Mouse (Mus musculus) hindbrain, postnatal 0 days (tissue): ENCODE measurements around the gene Mcemp1. TPM values are rescaled to one million over a fixed set of nuclear protein-coding genes. Genes with fewer than 3 reads are reported as not detected.

ENCODE experiments used
- ATAC-seq: fragments of 200-750 bp; cut with Nextera tagmentation; 2 replicates; pipeline ENCODE4 v1.8.0; 2017; ENCODE audit warnings: mild to moderate bottlenecking, moderate TSS enrichment, moderate library complexity
- DNase-seq: peaks from one replicate; pipeline ENCODE4 v3.0.0-alpha.2; 2015; ENCODE audit warnings: low spot score
- H3K27ac ChIP-seq: fragments of 300-500 bp; sonication (generic); 2 replicates; pipeline ENCODE4 v1.5.1; 2014; ENCODE audit warnings: mild to moderate bottlenecking
- H3K27me3 ChIP-seq: fragments of 300-500 bp; sonication (generic); 2 replicates; pipeline ENCODE4 v1.6.1; 2014; ENCODE audit warnings: low read length, mixed read lengths; ENCODE audit not compliant: insufficient read depth
- H3K36me3 ChIP-seq: fragments of 300-500 bp; sonication (generic); 2 replicates; pipeline ENCODE4 v1.6.1; 2014; ENCODE audit warnings: low read length, mixed read lengths; ENCODE audit not compliant: insufficient read depth
- H3K4me1 ChIP-seq: fragments of 300-500 bp; sonication (generic); 2 replicates; pipeline ENCODE4 v1.6.1; 2014; ENCODE audit warnings: antibody characterized with exemption, low read length, mixed read lengths; ENCODE audit not compliant: insufficient read depth
- H3K4me2 ChIP-seq: fragments of 300-500 bp; sonication (generic); 2 replicates; pipeline ENCODE4 v1.6.1; 2014; ENCODE audit warnings: low read depth, mild to moderate bottlenecking, low read length, moderate library complexity, mixed read lengths
- H3K4me3 ChIP-seq: fragments of 300-500 bp; sonication (generic); 2 replicates; pipeline ENCODE4 v1.5.1; 2014; ENCODE audit warnings: low read length
- H3K9ac ChIP-seq: fragments of 300-500 bp; sonication (generic); replicated peaks from 2 replicates; pipeline ENCODE4 v1.6.1; 2014; ENCODE audit warnings: mild to moderate bottlenecking, low read length, moderate library complexity, mixed read lengths
- H3K9me3 ChIP-seq: fragments of 300-500 bp; sonication (generic); 2 replicates; pipeline ENCODE4 v1.6.1; 2016; ENCODE audit warnings: low read length, mixed read lengths
- CTCF ChIP-seq: IDR thresholded peaks from 2 replicates; pipeline ENCODE4 v1.5.1; 2016; ENCODE audit warnings: antibody characterized with exemption, control low read depth, low read depth
- WGBS: fragments of 180-500 bp; shearing (Covaris S2); extraction: QIAGEN DNeasy Blood & Tissue Kit; methylation state at CpG from one replicate; pipeline ENCODE4 v1.1.7; 2014; 5-methylcytosine and 5-hydroxymethylcytosine counted together
- polyA plus RNA-seq: library from polyadenylated mRNA; unstranded; fragments of >200 nt; fragmentation: Nextera tagmentation; extraction: Ambion mirVana; gene quantifications from 2 replicates; pipeline ENCODE4 v1.2.1, GENCODE M21; 2015
- total RNA-seq: library from RNA; depleted of rRNA; stranded (reverse); fragments of >200 nt; gene quantifications from 2 replicates; pipeline ENCODE4 v1.2.3, GENCODE M21; 2014

Gene Mcemp1
- total and polyA plus RNA-seq, 2 experiments from 2014 or later: 0.09 TPM; not detected in 1

DNA sequence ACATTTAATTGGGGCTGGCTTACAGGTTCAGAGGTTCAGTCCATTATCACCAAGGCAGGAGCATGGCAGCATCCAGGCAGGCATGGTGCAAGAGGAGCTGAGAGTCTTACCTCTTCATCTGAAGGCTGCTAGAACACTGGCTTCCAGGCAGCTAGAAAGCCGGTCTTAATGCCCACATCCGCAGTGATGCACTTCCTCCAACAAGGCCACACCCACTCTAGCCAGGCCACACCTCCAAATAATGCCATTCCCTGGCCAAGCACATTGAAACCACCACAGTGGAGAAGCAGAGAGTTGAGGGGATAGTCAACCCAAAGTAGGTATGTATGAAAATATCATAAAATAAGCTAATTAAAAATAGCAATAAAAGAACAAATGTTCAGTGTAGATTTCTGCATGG, 4.8 kb downstream of the Mcemp1 start:
- TF ChIP-seq CTCF: no peak
- DNase-seq (no peak), ATAC-seq (no peak)
- H3K9ac ChIP-seq: no peak overlapping the region
- H3K4me2 ChIP-seq: no peak overlapping the region
- no peaks in the 10 kb centered on the region for H3K36me3 ChIP-seq
- H3K27me3 ChIP-seq: no peaks in the 10 kb centered on the region
- peaks cover 5% of the 10 kb centered on the region for H3K4me1 ChIP-seq
- no peaks in the 10 kb centered on the region for H3K9me3 ChIP-seq
- 93% methylated on average over 2 of the region's 2 CpGs for WGBS
- no peak overlapping the region for H3K4me3 ChIP-seq
- H3K27ac ChIP-seq: no peak overlapping the region

DNA sequence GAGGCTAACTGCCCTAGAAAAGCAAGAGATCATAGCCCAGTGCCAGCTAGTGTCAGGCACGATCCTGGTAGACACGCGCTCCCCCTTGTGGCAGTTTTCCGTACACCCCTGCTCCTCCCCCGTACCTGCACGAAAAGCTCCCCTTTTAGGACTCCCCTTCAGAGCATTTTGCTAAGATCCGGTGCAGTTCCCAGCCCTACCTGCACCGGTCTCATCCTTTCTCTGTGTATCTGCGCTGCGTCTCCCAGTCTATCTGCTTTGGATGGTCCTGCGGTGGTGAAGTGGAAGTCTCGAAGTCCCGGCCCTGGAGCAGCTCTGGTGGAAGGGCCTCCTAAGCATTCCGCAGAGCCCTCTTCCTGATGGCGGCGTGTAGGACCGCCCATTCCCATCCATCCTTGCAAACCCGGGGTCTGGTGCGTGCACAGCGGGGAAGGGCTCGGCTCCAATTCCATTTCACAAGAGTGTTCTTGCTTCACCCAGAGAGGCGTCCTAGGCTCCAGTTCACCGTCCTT, 6.5 kb downstream of the Mcemp1 start, which contains the start of gene Fcor:
TSS of gene Fcor (minus strand) at position 383 of the 512 bp plus-strand sequence.
- peak; percentile 95 for TF ChIP-seq CTCF
- Histone ChIP-seq H3K27ac (peak within 1 kb of the TSS; percentile 82), H3K4me1 (peaks cover 5% of the 10 kb centered on the region), H3K4me2 (peak within 1 kb of the TSS; percentile 71), H3K4me3 (peak within 1 kb of the TSS; percentile 44), H3K9ac (peak within 1 kb of the TSS; percentile 61), H3K36me3 (no peaks in the 10 kb centered on the region), H3K9me3 (no peaks in the 10 kb centered on the region), H3K27me3 (no peaks in the 10 kb centered on the region)
- ATAC-seq: peak; percentile 87
- under 1% methylated on average over 23 of the region's 23 CpGs for WGBS
- DNase-seq: peak; percentile 90

DNA sequence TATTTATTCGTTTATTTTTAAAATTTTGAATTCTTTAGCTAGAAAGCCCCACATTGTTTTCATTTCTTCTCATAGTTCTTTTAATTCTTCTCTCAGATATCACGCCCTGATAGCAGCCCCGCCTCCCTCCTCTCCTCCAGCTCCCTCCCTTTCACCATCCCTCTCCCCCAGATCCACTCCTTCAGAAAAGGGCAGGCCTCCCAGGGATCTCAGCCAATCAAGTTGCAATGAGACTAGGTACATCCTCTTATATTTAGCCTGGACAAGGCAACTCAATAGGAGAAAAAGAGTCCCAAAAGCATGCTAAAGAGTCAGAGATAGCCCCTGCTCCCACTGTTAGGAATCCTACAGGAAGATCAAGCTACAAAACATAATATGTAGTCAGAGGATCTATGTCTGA, 9.1 kb downstream of the Mcemp1 start:
- H3K4me2 ChIP-seq: no peak overlapping the region

DNA sequence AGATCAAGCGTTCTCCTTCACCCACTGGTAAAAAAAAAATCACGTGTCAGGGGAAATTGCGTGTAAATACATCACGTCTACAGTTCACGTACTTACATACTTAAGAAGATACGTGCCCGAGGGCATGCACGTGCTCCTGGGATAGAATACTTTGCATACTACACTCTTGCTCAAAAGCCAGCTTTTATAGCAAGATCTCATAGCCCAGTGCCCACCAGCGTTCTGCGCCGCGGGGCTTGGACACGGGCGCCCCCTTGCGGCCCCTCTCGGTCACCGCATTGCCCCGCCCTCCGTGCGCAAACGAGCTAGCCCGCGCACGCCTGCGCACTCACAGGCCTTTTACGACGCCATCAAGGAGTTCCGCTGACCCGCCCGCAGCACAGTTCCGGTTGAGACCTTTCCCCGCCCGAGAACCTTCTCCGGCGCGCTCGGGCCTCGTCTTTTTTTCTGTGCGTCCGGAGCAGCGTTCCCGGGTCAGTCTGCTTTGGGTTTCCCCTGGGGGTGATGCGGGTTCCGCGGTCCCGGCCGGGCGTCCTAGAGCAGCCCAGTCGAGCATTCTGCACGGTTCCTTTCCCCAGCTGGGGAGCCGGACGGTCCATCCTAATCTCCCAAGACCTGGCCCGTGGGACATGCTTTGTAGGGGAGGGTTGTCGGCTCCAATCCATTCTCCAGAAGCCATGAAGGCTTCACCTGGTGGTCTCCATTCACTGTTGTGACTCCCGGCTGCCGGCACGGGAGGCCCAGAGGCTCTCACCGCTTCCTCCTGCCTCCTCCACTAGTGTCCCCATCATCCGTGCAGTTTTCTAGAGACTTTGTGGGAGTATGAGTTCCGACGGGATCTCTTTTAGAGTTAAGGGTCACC, 10.8 kb downstream of the Mcemp1 start, which contains the start of gene Trappc5:
TSS of gene Trappc5 (plus strand) at position 169 of the 862 bp plus-strand sequence.
- DNase-seq (peak; percentile 96), ATAC-seq (peak; percentile 88)
- Histone ChIP-seq H3K4me2 (peak within 1 kb of the TSS; percentile 85), H3K4me1 (peaks cover 15% of the 10 kb centered on the region), H3K27me3 (no peaks in the 10 kb centered on the region), H3K4me3 (peak within 1 kb of the TSS; percentile 96), H3K36me3 (peaks cover 13% of the 10 kb centered on the region; the same call in 1 of the 2 replicates), H3K9me3 (no peaks in the 10 kb centered on the region), H3K9ac (peak within 1 kb of the TSS; percentile 91), H3K27ac (peak within 1 kb of the TSS; percentile 91)
- peak; percentile 91 for TF ChIP-seq CTCF
- WGBS: 1% methylated on average over 61 of the region's 61 CpGs

More for the DNA sequence above, 9.1 kb downstream of the Mcemp1 start:
- H3K4me3 ChIP-seq: no peak overlapping the region
- no peak for TF ChIP-seq CTCF
- no peak for ATAC-seq
- no peak overlapping the region for H3K9ac ChIP-seq
- peaks cover 15% of the 10 kb centered on the region for H3K4me1 ChIP-seq
- H3K9me3 ChIP-seq: no peaks in the 10 kb centered on the region
- H3K27ac ChIP-seq: no peak overlapping the region
- H3K27me3 ChIP-seq: no peaks in the 10 kb centered on the region
- no peak for DNase-seq
- H3K36me3 ChIP-seq: peaks cover 7% of the 10 kb centered on the region; the same call in 1 of the 2 replicates
- 62% methylated on average over 3 of the region's 3 CpGs for WGBS

DNA sequence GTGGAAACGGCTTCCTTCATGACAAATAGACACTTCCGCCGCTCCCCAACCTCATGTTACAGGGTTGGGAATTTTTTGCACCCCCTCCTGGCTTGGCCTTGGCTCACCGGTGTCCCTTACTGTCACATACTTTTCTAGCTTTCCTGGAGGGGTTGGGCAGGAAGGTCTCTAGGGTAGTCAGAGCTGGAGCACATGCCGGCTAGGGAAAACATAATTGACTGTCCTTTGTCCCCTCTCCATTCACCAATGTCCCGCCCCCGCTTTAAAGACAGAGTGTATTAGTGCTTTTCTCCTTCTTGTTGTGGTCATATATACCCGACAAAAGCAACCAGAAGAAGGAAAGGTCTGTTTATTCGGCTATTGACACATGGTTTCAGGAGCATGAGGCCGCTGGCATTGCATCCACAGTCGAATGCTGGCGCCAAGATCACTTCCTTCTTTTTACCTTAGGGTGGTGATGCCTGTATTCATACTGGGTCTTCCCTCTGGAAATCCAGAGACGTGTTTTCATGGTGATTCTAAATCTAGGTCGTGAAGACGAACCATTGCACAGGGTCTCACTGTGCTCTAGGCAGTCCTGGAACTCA, 11.5 kb downstream of the Mcemp1 start:
- DNase-seq: peak; percentile 5
- peaks cover 15% of the 10 kb centered on the region for H3K4me1 ChIP-seq
- H3K4me3 ChIP-seq: peak overlapping the region; percentile 96
- 3% methylated on average over 15 of the region's 15 CpGs for WGBS
- ATAC-seq: no peak
- no peak for TF ChIP-seq CTCF
- H3K27ac ChIP-seq: peak overlapping the region; percentile 91
- peaks cover 13% of the 10 kb centered on the region; the same call in 1 of the 2 replicates for H3K36me3 ChIP-seq
- H3K27me3 ChIP-seq: no peaks in the 10 kb centered on the region
- H3K4me2 ChIP-seq: peak overlapping the region; percentile 85
- H3K9me3 ChIP-seq: no peaks in the 10 kb centered on the region
- H3K9ac ChIP-seq: peak overlapping the region; percentile 91

DNA sequence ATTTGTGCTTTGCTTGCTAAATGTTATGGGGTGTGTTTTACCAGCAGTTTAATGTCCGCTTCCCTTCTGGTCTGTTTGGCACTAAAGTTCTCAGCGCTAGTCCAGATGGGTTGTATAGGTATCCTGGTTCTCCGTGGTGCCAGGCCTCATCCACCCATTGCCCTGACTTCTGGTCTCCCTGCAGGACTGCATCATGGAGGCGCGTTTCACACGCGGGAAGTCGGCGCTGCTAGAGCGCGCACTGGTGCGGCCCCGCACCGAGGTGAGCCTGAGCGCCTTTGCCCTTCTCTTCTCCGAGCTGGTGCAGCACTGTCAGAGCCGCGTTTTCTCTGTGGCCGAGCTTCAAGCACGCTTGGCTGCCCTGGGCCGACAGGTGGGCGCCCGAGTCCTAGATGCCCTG, 13.3 kb downstream of the Mcemp1 start:
- no peak overlapping the region for H3K4me3 ChIP-seq
- TF ChIP-seq CTCF: no peak
- no peak overlapping the region for H3K9ac ChIP-seq
- WGBS: 96% methylated on average over 23 of the region's 23 CpGs
- H3K4me2 ChIP-seq: no peak overlapping the region
- peaks cover 10% of the 10 kb centered on the region; the same call in 1 of the 2 replicates for H3K4me1 ChIP-seq
- ATAC-seq: no peak
- no peak for DNase-seq
- peaks cover 13% of the 10 kb centered on the region; the same call in 1 of the 2 replicates for H3K36me3 ChIP-seq
- H3K9me3 ChIP-seq: no peaks in the 10 kb centered on the region
- no peaks in the 10 kb centered on the region for H3K27me3 ChIP-seq
- H3K27ac ChIP-seq: no peak overlapping the region
